9 mouse cellular contexts compared by ENCODE assay signal in the genomic region with DNA sequence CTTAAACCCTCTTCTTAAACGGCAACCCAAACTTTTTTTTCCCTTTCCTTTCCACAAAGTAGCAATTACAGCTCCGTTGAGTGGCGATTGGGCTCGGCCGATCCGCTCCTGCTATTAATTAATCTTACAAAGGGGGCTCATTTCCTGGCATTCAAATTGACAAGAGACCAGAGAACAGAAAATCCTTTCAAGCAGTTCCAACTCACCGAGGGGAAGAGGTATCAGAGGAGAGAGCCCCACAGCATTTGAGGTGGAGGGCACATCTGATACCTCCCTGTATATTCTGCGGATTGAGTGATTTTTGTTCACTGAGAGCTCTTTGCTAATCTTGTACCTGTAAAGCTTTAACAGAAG.
DNase-seq lines count a peak whose midpoint lies in the region; ATAC-seq lines count a peak whose summit lies in the region.
"Had no signal": no experiment of that assay in that cellular context is flagged by ENCODE, and none has a peak within 500 bp of the region (broad histone marks: within the 10 kb centered on the region; RNA-seq: fewer than 3 reads in every experiment).

No protein-coding gene starts in this region.

- no peak overlapping the region for H3K27ac ChIP-seq in lung, embryonic 16.5 days (ENCODE audit: low read length)
- peak overlapping the region; percentile 92 for H3K27ac ChIP-seq in forebrain, embryonic 12.5 days
- no peak overlapping the region for H3K27ac ChIP-seq in limb, embryonic 13.5 days

- no peak for DNase-seq in lung, postnatal 14 days
- DNase-seq in retina, postnatal 1 day, result peak; percentile 33
- no peak for DNase-seq in thymus, postnatal 0 days (ENCODE audit: low spot score)
- DNase-seq in adrenal gland, postnatal 14 days, result no peak

- WGBS in lung, embryonic 16.5 days, result 12% methylated on average over 8 of the region's 8 CpGs
- WGBS in forebrain, embryonic 12.5 days, result under 1% methylated on average over 8 of the region's 8 CpGs
- WGBS in limb, embryonic 13.5 days, result 3% methylated on average over 8 of the region's 8 CpGs

- no peaks in the 10 kb centered on the region for H3K9me3 ChIP-seq in lung, embryonic 16.5 days (ENCODE audit: control insufficient read depth, low read length)
- H3K9me3 ChIP-seq in forebrain, embryonic 12.5 days, result no peaks in the 10 kb centered on the region
- no peaks in the 10 kb centered on the region for H3K9me3 ChIP-seq in limb, embryonic 13.5 days

- H3K4me3 ChIP-seq in lung, embryonic 16.5 days (ENCODE audit: low read length), result peak overlapping the region; percentile 16
- H3K4me3 ChIP-seq in forebrain, embryonic 12.5 days (replicated peaks), result peak overlapping the region; percentile 15
- peak overlapping the region; percentile 27; the same call in 1 of the 2 replicates for H3K4me3 ChIP-seq in limb, embryonic 13.5 days
- H3K4me3 ChIP-seq: erythroblast, embryonic 14.5 days had no signal

- H3K36me3 ChIP-seq in lung, embryonic 16.5 days (ENCODE audit: control insufficient read depth, insufficient read depth, low read length), result no peaks in the 10 kb centered on the region
- no peaks in the 10 kb centered on the region for H3K36me3 ChIP-seq in forebrain, embryonic 12.5 days (replicated peaks)
- H3K36me3 ChIP-seq in limb, embryonic 13.5 days, result no peaks in the 10 kb centered on the region

- no peak for ATAC-seq in lung, embryonic 16.5 days (ENCODE audit: low read depth)
- ATAC-seq in forebrain, embryonic 12.5 days (ENCODE audit: low FRiP score), result peak; percentile 49; the same call in 1 of the 2 replicates
- ATAC-seq in limb, embryonic 13.5 days (ENCODE audit: low FRiP score, low read depth), result no peak
- no peak for ATAC-seq in CD4-positive, CD25-positive, alpha-beta regulatory T cell, adult 4 months

- peak overlapping the region; percentile 48 for H3K4me2 ChIP-seq in lung, embryonic 16.5 days (ENCODE audit: low read depth, low read length)
- peak overlapping the region; percentile 55 for H3K4me2 ChIP-seq in forebrain, embryonic 12.5 days
- peak overlapping the region; percentile 57 for H3K4me2 ChIP-seq in limb, embryonic 13.5 days (replicated peaks)

- no peak overlapping the region for H3K9ac ChIP-seq in lung, embryonic 16.5 days (ENCODE audit: low read length)
- peak overlapping the region; percentile 33 for H3K9ac ChIP-seq in forebrain, embryonic 12.5 days
- no peak overlapping the region for H3K9ac ChIP-seq in limb, embryonic 13.5 days

- peaks cover 4% of the 10 kb centered on the region for H3K4me1 ChIP-seq in lung, embryonic 16.5 days (replicated peaks; ENCODE audit: control insufficient read depth, insufficient read depth, low read length)
- peaks cover 51% of the 10 kb centered on the region for H3K4me1 ChIP-seq in forebrain, embryonic 12.5 days
- H3K4me1 ChIP-seq in limb, embryonic 13.5 days, result peaks cover 18% of the 10 kb centered on the region

- H3K27me3 ChIP-seq in lung, embryonic 16.5 days (ENCODE audit: control insufficient read depth, insufficient read depth, low read depth, low read length), result no peaks in the 10 kb centered on the region
- no peaks in the 10 kb centered on the region for H3K27me3 ChIP-seq in forebrain, embryonic 12.5 days
- H3K27me3 ChIP-seq in limb, embryonic 13.5 days, result peaks cover 15% of the 10 kb centered on the region
